Mouse (Mus musculus): ENCODE results near the gene Slc38a11.

Gene Slc38a11

DNA sequence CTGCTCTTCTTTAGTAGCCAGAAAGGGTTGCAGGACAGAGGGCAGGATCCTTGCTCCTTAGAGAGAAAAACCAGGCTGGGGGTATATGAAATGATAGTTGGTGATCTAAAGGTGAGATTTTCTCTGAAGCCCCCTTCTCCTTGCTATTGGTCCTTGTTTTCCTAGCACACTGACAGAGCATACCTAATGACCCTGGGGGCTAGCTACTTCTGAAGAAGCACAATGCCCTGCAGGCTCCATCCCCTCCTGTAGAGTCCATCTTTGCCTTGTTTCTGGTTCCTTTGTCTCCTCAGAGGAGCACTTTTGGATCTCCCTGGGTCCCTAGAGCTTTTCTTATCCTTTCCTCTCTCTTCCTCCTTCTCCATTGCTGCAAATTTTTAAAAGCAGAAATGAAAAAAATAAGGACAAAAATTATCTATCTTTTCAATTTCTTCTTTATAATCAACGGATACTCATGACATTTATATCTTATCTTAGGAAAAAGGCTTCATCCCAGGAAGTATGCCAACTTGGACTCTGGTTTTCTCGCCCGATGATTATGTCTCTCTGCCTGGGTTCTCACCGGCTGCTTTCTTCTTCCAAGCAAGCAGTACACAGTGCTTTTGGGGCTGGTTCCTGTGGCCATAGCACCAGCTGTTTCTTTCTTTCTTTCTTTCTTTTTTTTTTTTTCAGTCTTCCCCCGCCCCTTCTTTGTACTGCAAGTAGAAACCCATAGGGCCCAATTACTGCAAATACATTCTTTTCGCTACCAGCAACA lies 41.7 kb downstream of the Slc38a11 start:
- no peak for DNase-seq (ENCODE audit: low spot score in 2 of 2)

DNA sequence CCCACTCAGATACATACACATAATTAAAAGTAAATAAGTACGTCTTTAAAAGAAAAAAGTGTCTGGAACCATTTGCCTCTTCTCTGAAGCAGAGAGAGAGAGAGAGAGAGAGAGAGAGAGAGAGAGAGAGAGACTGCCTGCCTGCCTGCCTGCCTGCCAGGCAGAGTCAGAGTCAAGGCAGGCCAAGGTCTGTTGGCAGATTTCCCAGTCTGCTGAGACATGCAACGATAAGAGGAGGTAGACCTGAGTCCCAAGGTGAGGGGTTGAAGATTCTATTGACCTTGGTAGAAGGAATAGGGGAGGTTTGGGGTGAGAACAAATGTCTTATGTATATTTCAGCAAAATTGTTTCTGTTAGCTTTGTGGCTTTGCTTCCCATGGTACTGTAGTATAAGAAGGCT lies 42.9 kb downstream of the Slc38a11 start:
- DNase-seq (ENCODE audit: low spot score in 2 of 2): no peak

DNA sequence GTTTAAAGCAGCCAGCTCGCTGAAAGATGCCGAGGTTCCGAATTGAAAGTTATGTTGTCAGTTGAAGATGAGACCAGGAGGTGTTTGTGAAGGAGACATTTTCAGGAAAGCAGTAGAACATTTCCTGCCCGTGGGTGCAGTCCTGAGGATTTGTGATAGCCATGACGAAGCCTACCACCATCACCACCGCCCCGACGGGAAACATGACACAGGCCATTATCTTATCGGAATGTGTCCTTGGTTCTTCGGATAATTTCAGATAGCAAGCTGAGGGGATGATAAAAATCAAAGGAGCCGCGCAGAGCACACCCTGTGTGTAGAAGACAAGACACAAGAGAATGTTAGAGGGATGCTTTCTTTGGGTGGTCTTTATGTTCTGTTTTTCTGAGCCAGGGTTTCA lies 47.1 kb downstream of the Slc38a11 start:
- no peak for DNase-seq (ENCODE audit: low spot score in 2 of 2)

DNA sequence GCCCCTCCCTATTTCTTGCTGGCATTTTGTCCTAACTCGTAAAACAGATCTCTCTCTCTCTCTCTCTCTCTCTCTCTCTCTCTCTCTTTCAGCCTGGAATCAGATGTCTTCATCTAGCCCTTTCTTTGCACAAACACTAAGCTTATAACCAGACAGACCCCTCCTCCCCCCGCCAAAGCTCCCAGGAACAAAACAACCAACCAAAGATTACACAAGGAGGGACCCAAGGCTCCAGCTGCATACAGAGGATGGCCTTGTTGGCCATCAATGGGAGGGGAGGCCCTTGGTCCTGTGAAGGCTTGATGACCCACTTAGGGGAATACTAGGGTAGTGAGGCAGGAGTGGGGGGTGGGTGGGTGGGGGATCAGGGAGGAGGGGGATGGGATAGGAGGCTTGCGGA lies 52.6 kb downstream of the Slc38a11 start:
- no peak for DNase-seq (ENCODE audit: low spot score in 2 of 2)

DNA sequence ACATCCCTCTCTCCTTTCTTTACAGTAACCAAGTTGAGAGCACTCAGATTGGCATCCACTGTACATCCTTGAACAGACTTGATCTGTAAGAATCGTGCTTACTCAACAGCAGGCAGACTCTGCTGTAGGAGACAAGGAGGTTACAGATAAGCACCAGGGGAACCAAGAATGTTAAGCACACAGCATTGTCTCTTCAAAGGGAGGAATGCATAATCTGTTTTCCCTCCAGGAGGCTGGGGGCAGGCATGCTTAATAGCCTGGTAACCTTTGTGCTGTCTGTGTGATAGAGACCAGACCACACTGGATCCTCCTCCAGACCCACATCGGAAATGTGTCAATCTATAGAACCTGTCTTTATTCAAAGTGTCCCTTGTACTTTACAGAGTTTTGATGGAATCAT lies 67.3 kb downstream of the Slc38a11 start:
- DNase-seq (ENCODE audit: low spot score in 2 of 2): no peak

DNA sequence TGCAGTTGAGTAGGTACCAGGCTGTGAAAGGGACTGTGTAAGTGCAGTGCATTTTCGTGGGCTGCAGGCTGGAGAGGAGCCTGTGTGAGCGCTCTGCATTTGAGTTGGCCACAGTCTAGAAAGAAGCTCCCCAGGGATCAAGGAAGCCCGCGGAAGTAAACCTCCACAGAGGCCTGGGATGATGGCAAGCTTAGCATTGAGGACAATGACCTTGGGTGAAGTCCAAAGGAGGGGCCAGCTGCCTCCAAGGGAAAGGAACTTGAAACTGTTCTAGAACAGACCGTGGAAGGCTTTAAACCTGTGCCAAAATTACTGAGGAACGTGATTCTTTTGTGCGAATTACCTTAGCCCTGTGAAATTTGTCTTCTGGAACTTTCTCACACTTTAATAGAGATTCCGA lies 69.7 kb downstream of the Slc38a11 start:
- DNase-seq (ENCODE audit: low spot score in 2 of 2): no peak

DNA sequence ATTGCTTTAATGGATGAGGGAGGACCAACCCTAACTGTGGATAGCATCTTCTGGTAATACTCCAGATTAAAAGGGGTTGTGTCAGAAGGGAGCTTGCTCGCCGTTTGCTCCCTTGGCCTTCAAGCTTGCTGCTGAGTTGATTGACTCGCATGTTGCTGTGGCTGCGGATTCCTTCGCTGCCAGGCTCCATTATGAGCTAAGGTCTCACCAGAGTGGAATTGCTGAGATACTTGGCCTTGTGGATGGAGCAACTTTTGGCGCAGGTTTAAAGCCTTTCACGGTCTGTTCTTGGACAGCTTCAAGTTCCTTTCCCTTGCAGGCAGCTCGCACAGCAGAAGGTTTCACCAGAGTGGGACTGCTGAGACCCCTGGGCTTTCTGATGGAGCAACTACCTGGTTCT lies 70.4 kb downstream of the Slc38a11 start:
- no peak for DNase-seq (ENCODE audit: low spot score in 2 of 2)

DNA sequence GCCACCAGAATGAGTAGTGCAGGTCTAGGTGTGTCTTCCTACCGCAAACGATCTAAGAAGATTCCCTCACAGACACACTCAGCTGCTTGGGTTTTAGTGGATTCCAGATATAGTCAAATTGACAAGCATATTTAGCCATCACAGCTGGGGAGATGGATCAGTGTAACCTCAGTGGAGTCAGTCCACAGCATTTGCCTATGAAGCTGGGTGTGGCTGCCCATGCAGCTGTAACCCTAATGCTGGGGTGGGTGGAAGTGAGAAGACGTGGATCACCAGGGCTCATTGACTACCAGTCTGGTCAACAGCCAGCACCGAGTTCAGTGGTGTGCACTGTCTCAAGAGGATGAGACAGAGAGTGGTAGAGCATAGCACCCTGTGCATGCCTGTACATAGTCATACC lies 74.1 kb downstream of the Slc38a11 start:
- DNase-seq (ENCODE audit: low spot score in 2 of 2): no peak

DNA sequence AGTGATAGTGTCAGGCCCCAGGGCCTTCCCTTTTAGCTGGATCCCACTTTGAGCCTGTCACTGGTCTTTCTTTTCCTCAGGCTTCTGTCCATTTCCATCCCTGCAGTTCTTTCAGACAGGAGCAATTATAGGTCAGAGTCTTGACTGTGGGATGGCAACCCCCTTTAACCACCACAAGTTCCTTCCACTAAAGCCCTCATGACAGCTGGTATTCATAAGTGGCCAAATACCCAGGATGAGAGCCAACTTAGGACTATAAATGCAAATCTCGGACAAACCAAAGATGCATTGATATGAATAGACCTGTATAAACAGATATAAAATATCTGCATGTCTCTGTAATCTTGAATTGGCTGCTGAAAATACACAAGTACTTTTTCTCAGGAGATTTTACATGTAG lies 75.1 kb downstream of the Slc38a11 start:
- no peak for DNase-seq (ENCODE audit: low spot score in 2 of 2)

DNA sequence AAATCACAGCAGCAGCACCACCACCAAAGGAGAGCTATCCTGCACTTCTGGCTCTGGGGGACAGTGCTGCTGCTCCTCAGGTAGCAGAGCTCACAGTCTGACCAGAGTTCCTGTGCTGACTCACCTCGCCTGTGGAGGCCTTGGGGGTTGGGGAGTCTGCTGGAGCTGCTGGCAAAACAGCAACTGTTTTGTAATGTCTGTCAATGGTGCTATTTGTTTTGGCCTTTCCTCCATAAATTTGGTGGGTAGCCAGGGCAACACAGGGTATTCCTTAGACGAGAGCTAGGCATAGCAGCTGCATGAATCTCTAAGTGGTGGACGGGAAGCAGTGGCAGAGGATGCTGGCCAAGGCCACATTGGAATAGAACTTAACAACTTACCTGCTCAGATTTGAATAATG lies 78.5 kb downstream of the Slc38a11 start:
- DNase-seq (ENCODE audit: low spot score in 2 of 2): no peak

DNA sequence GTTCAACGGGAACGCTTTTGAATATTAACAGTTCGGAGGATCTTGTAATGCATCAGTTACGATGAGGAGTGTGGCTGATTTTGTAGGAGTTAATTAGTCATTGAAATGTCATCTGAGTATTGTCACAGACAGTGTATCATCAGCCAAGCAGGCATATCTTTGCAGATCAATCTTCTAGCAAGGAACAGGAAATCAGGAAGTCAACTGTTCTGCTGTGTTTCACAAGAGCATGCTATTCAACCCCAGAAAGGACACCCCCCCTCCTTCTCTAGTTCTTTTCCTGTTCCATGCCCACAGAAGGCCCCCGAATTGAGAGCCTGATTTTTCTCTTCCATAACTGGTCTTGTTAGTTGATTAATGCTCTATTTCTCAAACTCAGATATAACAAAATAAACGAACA lies 80.9 kb downstream of the Slc38a11 start:
- DNase-seq (ENCODE audit: low spot score in 2 of 2): no peak

DNA sequence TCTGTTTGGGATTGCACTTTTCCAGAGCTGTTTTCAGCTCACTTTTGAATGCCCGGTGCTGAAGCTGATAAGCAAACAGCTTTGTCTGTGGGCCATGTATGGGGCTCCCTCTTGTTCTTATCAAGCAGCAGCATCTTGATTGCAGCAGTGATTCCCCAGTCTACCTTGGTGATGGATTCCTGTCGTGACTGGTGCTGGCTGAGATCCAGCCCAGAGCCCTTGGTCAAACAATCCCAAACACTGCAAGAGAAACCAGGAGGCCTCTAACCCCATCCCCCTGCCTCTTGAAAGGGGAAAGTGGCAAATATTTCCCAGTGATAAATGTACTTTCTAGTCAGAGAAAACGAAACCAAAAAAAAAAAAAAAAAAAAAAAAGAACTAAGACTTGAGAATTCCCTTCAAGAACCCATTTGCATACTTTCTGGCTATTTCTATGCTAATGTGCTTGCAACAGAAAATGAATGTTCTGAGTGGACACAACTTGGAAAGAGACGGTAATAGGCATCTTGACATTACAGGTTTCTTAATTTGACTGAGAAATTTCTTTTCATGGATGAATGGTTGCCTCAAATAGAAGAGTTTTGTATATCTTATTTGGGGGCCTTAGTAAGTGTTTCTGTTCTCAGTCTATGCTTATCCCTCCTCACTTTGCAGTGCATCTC lies 84.7 kb downstream of the Slc38a11 start:
- no peak for DNase-seq (ENCODE audit: low spot score in 2 of 2)

DNA sequence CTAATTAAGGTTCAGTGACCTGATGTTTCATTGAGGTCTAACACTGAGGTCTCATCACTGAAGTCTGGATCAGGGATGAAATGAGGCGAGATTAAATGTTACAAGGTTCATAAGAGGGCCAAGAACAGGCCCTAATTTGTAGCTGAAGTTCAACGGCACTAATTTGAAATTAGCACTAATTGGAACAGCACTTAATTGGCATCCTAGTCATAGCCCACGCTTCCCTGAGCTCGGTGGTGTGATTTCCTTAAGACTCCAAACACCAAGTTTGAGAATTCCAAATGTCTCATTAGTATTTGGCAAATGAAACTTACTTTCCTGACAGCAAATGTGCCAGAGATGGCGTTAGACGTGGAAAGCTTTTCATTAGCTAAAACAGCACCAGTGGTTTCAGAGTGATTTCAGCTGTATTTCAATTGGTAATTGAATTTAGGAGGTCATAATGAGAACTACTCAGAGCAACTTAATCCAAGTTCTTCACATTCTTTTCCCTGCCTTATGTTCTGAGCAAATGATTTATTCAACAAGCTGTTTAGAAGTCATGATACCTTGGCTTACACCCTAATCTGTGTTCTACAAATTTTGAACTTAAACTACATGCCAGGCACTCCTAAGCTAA lies 88.3 kb downstream of the Slc38a11 start:
- no peak for DNase-seq (ENCODE audit: low spot score in 2 of 2)

DNA sequence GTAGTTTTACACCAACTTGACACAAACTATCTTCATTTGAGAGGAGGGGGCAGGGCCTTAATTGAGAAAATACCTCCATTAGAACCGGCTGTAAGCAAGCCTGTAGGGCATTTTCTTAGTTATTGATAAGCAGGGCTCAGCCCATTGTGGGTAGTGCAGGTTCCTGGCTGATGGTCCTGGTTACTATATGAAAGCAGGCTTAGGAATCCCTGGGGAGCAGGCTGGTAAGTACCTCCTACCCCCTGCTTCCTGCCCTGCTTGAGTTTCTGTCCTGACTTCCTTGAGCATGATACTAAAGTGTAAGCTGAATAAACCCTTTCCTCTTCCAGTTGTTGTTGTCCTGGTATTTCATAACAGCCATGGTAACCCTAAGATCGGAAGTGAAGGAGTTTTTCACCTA lies 89.9 kb downstream of the Slc38a11 start:
- DNase-seq (ENCODE audit: low spot score in 2 of 2): no peak

DNA sequence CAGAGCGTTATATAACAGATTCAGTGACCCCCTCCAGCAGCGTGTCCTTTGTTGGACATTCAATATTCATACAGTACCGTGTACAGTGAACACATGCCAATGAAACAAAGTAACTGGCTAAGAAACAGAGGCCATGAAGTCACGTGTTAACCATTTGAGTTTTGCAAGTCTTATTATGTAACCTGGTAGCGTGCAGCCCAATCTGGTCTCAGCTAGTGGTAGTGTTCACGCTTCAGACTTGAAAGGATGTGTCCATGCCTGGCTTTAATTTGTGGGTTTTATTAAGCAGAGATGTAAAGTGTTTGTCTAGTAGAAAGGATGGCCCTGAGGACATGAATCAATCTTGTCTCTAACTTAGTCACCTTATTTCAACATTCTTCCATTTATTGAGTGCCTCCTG lies 95.1 kb downstream of the Slc38a11 start:
- no peak for DNase-seq (ENCODE audit: low spot score in 2 of 2)

DNA sequence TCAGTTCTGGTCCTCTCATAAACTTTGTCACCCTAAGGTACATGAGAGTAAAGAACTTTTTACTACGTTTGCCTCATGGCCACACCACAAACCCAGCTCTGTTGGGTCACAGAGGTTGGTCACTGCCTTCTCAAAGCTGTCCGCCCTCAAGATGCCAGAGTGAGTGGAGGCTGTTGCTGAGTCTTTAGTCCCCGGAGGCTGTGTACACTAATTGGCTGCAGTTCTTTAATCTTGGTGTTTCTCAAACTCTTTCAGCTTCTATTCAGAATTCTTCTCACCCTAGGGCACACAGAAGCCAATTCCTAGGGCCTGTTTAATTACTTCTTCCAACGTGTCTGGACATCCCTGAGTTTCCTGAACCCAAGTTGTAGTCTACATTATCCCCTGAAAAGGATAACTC lies 96.0 kb downstream of the Slc38a11 start:
- DNase-seq (ENCODE audit: low spot score in 2 of 2): no peak

DNA sequence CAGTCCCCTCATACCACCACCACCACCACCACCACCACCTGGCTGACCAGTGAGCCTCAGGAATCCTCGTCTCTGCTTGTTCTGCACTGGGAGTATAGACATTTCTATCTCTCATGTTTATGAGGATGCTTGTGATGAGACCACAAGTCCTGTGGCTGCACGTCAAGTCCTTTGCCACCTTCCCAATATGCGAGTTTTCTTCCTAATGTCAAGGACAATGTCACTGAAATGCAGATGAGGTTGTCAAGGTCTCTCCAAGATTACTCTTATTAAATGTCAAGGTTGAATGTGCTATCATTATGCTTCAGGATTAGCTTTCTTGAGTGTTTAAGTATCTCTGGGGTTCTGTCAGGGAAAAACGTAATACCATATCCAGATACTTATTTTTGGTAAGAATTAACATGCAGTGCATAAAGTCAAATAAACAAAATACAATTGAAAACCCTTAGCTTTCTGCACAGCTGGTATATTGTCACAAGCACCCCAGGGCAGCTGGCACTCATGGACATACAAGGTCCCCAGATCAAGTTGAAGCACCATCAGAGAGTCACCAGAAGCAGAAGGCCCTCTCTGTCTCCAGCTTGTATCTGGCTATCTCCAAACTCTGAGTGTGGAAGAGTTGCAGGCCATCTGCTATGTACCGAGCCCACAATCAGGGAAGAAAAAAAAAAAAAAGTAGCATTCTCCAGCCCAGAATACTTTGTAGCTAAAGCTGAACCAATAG lies 97.1 kb downstream of the Slc38a11 start:
- no peak for DNase-seq (ENCODE audit: low spot score in 2 of 2)
